Mouse (Mus musculus) WW6 (cell line): Measurements from ENCODE around the gene Ugt1a7c.
"Not testable (repeated sequence)": the region's sequence is repeated elsewhere in the genome, so short reads cannot be mapped to it uniquely, and the experiment has no call there.

ENCODE experiments used
- DNase-seq: peaks from one replicate; pipeline ENCODE4 v3.0.0-alpha.2; 2013; ENCODE audit warnings: low read depth, low spot score

Gene Ugt1a7c

DNA sequence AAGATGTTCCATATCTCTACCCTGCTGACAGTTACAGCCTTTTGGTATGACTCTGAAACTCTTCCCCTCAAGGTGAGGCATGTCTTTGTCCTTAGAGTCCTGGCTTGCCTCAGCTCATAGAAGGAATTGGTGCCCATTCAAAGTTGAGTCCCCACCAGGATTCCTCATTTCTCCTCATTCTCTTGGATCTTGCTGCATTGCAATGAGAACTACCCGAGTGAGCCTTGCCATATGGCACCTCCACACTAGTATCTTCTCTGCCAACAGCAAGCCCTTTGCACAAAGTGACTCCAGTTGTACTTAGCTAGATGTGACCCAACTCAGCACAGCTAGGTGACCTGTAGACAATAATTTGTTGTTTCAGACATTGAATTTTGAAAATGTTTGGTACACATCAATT lies 128.7 kb downstream of the Ugt1a7c start:
- no peak for DNase-seq

DNA sequence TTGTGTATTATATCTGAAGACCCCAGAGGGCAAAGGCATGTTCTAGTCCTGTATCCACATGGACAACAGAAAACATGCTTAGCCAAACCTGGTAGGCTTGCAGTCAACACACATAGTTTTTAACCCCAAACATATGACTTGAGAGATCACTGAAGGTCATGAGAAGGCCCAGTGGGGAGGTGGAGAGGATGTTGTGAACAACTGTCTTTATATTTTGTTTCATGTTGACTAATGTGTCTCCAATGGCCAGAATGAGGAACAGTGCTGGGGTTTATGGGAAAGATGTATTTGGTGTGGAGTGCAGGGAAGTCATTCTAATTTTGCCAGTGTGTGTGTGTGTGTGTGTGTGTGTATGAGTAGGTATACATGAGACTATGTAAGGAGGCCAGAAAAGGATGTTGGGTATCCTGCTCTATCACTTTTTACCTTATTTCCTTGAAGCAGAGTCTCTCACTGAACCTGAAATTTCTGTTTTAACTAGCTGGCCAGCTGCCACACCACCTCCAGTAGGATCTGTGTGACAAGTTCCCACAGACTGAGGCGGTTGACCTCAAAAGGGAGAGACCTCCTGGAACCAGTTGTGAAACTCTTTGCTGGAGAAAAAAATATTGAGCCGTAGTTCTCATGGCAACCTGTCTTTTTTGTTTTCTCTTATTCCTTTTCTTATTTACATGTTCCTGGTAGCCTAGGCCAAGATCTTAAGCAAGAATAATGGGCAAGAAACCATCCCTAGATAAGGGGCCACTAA lies 129.3 kb downstream of the Ugt1a7c start:
- no peak for DNase-seq

DNA sequence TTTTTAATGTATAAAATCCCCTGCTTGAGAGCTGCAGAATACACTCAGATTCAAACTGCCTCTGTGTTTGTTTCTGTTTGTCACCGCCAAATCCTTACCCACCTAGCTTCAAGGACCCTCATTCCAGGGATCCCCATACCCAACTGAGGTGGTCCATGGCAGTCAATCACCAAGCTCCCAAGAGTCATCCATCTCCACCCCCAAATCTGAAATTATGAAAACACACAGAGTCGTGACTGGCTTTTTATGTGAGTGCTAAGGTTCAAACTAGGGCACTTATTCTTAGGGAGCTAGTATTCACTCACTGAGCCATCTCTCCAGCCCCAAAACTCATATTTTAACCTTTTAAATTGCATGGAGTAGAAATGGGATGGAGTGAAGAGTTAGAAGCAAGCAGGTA lies 130.4 kb downstream of the Ugt1a7c start:
- DNase-seq, result not testable (repeated sequence)

DNA sequence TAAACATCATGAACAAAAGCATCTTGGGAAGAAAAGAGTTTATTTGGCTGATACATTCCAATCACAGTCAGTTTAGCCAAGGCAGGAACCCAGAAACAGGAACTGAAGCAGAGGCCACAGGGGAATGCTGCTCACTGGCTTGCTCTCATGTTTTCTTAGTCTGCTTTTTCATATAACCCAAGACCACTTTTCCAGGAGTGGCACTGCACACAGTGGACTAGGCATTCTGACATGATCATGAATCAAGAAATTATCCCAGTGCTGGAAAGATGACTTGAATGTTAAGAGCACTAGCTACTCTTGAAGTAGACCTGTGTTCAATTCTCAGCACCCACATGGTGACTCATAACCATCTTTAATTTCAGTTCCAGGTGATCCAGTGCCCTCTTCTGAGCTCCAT lies 130.9 kb downstream of the Ugt1a7c start:
- no peak for DNase-seq

DNA sequence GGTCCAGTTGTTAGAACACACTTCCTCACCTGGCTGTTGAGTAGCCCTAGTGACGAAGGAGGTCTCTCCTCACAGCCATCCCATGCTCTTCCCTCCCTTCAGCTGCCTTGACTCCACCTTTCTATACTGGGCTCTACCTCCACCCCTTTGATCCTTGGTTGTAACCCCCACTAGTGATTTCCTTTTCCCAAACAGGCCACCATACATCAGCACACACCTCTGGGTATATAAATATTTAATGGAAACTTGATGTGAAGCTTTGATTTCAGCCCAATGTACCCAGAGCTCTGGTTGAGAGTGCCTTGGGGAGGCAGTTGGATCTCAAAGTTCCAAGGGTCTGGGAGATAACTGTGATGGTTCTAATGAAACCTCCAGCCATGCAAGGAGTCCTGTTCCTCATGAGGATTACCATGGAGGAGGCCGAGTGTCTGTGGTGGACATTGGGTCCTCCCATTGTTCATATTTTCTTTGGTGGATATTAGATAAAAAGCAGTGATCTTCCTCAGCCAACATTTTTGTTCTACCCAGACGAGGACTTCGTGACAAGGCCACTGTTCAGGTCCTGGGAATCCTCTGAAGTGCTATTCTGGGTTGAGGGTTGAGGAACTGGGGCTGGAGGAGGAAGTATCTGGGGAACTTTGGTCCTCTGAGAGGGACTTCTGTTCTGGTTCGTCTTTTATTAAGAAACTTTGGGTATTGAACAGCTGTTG lies 132.0 kb downstream of the Ugt1a7c start, which contains the start of gene Mroh2a:
Mroh2a (plus strand) TSS at position 317 of the 710 bp plus-strand sequence.
- DNase-seq, result no peak

DNA sequence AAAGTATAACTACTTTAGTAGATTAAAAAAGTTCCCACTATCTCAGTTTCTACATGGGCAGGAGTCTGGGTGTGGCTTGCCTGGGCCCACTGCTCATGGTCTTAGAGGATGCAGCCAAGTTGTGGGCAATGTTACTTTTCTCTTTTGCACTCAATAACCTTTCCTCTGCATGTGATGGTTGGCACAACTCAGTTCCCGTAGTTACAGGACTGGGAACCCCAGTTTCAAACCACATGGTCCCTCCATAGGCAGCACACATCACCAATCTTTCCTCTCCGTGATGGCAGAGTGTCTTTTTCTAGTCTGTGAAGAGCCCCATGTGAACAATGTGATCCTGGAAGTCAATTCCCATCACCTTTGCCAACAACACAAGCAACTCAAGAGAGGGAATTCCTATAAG lies 132.6 kb downstream of the Ugt1a7c start:
- DNase-seq, result no peak

DNA sequence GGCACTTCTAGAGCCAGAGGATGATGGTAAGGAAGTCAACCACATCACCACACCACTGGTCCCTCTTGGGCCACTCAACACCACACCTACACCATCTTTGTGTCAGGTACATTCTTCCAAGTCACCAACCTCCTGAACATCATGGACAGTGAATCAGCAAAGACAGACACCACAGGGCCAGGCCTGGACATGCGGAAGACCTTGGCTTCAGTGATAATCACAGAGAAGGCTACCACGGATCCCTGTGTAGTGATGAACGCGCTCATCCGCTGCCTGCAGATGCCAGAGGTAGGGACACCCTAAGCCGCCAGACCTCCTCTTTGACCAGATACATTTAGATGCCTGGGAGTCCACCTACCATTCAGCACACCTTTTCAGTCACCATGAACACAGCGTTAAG lies 133.3 kb downstream of the Ugt1a7c start:
- no peak for DNase-seq

DNA sequence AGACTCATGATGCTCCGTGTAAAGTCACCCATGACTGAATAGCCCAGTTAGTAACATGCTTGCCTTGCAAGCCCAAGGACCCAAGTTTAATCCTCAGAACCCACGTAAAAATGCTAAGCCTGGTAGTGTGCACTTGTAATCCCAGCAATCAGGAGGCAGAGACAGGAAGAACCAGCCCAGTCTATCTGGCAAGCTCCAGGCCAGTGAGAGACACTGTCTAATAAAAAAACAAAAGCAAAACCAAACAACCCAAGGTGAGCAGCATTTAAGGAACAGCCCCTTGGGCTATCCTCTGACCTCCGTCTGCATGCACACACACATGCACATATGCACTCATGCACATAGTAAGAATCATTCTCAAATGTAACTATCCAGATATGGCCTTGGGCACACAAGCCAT lies 134.7 kb downstream of the Ugt1a7c start:
- DNase-seq, result no peak

DNA sequence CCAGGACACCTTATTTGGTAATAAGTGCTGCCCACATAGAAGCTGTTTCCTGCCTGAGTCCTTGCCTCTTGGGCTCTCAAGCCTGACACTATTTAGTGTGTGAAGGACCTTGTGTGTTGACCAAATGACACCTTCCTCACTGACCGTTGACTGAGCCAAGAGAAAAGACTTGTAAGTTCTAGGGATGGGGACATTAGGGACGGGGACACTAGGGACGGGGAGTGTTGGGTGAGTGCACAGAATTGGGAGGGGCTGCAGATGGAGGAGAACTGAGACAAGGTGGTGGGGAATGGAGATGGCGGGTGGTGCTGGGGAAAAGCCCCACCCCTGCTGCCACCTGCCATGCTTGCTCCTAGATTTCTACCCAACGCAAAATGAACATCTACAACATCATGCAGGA lies 135.1 kb downstream of the Ugt1a7c start:
- no peak for DNase-seq

DNA sequence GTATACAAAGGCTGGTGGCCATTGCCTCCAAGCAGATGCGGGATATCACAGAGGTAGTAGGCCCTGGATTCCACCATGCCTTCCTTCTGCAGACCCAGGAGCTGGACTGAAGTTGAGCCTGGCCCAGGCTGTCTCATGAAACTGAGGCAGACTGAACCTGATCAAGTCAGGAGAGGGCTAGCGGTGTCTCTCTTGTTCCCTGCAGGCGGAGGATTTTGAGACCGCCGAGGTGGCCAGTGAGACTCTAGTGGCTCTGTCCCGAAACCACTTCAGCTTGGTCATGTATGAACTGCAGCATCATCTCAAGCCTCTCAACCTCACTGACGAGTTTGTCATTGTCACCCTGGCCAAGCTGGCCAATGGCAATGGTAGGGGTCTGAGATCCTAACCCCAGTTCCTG lies 135.6 kb downstream of the Ugt1a7c start:
- DNase-seq, result no peak

DNA sequence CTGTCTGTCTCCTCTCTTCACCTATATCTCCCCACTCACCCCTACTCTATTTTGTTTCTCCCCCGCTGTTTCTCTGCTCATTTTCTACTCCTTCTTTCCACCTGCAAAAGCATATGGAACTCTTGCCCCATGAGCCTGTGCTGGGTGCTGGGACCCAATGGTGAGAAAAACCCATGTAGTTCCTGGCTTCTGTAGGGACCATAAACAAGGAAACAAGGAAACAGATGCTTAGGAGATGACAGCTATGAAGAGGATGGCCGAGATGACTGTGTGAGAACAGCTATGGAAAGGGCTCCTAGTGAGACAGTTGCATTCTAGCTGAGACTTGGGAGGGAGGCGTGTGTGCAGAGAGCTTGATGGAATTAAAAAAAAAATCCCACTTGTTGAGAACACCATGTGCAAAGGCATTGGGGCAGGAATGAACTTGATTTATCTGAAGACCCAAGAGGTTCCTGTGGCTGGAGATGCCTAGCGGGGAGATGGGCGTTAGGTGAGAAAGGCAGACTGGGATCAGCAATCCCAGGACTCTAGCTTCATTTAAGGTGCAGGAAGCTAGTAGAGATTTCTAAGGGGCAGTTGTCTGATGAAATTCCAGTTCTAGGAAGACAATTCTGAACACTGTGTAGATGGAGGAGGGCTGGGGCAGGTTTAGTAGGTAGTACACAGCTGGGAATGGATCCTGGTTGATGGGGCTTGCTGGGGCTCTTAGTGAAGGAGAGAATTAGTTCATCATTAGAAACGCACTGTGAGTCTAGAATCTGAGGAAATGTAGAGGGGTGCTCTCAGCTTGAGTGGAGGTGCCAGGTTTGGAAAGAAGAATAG lies 136.3 kb downstream of the Ugt1a7c start:
- DNase-seq, result no peak

DNA sequence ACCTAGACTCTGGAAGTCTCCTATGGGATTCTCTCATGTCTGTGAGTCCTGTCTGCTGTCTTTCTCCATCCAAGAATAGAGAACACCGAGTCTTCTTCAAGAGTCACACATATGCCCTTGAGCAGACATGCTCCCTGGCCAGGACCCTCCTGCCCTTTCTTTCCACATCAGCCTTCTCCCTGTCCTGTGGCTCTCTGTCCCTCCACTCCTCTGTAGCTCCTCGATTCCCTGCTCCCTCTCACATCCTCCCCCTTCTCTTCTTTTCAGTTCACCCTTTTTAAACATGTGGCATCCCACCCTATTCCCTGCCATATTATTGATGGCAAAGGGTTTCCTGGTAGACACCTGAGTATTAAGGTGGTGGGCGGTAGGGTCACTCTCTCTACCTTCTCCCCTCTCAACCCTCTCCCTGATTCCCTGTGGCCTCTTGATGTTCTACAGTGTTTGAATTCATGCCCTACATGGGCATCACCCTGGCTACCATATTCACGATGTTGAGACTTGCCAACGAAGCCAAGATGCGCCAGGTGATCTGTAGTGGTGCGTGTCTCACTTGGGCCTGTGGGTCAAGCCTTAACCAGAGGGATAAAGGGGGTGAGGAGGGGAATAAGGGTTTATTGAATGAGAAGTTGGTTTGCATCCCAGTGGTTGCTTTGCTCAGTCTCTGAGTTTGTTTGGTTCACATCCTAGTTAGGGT lies 137.1 kb downstream of the Ugt1a7c start:
- DNase-seq, result no peak

DNA sequence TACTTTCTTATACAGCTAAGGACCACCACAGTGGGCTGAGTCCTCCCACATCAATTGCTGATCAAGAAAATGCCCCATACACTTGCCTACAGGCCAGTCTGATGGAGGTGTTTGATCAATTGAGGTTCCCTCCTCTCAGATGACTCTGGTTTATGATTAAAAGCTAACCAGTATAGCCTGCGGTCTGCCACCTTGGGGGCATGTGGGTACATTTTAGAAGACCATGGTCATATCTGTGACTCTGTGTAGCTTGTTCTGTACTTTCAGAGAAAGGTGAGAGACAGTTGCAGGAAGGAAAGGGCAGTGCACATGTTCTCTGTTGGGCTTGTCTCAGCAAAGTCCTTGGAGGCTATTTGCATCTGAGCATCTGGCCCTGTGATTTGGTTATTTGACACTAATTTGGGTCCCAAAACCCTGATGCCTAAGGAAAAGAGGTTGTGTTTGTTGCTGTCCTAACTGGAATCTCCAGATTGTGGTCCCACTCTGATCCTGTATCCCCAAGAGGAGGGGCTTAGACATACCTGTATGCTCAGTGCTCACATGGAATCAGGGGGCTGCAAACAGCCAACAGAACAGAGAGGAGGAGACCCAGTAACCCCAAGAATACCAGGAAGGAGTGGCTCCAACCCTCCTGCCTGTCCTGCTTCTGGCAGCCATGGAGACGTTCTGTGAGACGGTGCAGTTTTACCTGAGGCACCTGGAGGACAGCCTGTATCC lies 138.0 kb downstream of the Ugt1a7c start:
- no peak for DNase-seq

DNA sequence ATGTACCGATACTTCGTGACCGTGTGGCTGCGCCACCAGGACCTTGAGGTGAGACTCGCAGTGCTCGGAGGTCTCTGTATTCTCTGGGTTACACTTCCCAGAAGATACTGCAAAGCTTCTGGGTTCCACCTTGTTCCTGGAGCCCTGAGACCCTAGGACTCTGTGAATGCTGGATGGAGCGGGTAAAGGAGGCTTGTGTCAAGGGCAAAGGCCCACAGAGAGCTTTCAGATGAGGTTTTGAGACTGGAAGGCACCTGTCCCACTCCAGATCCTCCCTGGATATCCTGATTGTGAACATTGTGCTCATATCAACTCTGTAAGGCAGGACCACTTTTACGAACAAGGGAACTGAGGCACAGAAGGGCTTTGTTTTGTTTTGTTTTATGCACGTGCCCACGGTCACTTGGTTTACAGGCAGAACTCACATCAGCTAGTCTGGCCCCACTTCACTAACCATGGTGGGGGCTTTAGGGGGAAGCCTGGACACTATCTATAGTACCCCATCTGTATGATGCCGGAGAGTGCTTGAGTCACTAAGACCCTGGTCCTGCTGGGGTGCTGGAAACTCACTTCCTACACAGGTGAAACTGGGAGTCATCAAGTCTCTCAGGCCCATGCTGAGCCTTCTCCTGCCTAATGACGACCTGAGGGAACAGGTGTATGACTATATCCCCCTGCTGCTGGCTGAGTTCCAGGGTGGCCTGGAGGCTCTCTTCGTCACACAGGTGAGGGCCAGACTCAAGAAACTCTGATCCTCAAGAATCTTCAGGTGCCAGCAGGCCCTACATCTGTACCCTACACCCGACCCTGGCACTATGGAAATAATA lies 138.8 kb downstream of the Ugt1a7c start:
- DNase-seq, result no peak

DNA sequence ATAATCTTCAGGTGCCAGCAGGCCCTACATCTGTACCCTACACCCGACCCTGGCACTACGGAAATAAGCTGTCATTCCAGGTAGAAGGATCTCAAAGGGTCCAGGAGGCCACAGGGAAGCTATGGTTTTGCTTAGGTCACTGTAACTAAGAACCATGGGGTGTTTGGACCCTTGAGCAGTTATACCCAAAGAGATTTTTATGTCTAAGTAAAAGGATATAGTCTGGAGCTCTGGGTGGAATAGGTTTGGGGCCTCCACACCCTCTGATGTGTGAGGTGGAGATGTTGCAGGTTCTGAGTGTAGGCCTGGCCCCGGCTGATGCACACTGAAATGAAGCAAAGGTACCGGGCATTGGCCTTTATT lies 139.4 kb downstream of the Ugt1a7c start:
- no peak for DNase-seq

DNA sequence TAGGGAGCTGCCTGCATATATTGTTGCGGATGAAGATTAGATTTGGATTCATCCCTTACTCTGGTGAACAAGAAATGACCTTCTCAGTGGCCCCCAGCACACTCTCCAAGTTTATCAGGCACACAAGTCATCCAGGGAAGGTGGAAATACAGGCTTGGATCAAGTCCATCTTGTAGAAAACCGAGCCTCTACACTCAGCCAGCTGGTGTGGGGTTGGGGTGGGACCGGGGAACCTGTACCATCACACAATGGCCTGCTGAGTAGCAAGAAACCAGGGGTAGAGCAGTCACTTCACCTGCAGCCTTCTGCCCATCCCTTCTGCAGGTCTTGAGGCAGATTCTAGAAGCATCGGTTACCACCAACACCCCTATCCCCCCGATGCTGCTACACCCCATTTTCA lies 139.8 kb downstream of the Ugt1a7c start:
- no peak for DNase-seq

DNA sequence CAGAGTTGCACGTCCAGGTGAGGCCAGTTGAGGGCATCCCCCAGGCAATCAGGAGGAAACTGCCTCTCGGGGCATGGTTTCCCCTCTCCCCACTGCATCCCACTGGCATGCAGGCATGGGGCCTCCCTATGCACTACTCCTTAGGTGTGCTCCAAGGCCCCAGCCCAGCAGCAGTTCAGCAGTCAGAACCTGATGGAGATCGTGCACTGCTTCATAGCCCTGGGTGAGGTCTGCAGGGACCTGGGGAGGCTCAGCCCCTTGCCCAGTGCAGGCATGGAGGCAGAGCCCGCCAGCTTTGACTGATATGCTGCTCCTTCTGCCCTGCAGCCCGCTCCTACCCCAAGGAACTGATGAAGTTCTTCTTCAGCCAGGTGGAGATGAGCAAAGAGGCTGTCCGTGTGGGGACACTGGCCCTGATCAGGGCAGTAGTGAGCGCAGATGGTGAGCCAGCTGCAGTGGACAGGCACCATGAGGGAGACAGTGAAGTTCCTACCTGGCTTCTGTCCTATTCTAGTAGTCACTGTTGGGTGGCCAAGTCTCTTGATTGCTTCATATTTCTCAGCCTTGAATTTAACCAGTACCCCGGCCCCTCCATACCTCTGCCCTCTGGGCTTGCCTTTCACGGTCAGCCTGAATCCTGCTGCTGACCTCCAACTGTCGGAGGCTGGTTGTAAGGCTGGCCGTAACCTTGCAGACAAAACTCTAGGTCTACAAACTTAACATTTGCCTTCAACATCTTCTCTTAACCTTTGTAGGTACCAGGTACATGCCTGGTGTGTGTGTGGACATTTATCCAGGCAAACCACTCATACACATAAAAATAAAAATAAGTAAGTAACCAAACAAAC lies 140.4 kb downstream of the Ugt1a7c start:
- DNase-seq, result no peak

DNA sequence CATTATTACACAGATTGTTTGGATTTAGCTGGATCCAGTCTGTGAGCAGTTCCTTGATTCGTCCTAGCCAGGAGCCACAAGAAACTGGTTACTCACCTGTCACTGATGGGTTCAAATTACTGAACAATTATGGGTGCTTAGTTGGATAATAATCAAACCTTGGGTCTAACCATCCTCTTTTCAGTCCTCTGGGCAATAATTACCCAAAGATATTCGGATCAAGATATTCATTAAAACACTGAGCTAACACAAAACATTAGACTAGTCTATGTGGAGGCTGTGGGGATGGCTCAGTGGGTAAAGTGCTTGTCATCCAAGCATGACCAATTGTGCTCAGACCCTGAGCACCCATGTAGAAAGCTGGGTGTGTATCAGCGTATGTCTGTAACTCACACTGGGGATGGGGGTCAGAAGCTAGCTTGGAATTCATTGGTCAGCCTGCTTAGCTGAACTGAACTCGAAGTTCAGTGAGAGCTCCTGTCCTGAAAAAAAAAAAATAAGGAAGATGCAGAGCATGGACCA lies 141.1 kb downstream of the Ugt1a7c start:
- DNase-seq, result no peak

DNA sequence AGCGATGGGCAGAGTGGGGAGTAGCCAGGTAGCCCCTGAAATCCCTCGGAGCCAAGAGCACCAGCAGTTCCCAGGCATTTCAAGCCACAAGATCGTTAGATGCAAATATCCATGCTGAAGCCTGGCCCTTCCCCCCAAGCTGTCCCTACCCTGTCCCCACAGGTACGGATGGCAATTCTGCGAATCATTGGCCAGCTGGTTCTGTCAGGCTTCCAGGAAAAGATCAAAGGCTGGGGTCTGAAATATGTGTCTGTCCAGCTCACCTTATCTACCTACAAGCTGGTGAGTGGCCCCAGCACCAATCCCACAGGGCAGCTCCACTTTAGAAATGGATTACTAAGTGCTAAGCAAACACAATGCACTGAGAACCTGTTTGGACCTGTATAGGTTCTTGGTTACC lies 142.4 kb downstream of the Ugt1a7c start:
- DNase-seq, result no peak
